Mouse (Mus musculus) CH12F3 (cell line): ENCODE results near the gene Kalrn.

ENCODE experiments used
- in situ Hi-C: fragments of 300-500 bp; cut with MboI; formaldehyde crosslinking; loops from 2 replicates; pipeline ENCODE4 v1.14.3; 2020; ENCODE audit warnings: low sequenced_read_pairs

Gene Kalrn

DNA sequence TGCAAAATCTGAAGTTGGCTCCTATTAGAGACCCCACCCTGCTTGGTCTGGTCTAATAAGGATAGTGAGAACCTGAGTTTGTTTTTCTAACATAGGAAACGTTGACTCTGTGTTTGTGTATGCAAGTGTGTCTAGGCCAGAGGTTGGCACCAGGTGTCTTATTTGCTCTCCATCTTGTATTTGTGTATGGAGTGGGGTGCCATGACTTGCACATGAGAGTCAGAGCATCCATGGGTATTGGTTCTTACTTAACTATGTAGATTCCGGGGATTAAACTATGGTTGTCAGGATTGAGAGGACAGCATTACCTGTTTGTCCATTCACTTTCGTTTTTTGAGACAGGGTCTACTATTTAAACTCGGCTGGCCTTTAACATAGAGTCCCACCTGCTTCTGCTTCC lies 620.3 kb downstream of the Kalrn start:
- in situ Hi-C loops = no loop called here

DNA sequence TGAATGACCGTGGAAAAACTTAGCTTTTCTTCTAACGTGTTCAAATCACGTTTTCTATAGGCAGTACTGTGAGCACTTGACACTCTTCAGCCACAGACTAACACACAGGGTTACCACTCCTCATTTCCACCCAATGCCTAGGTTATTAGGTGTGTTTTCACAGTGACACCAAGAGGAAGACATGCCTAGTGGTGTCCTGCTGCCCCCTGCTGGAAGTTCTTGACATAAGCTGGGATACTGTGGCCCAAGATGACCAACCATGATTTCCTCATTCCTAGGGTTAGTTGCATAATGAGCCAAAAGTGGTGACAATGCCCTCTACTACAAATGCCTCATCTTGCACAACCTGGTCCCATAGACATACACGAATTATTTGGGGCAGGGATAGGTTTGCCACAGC lies 622.5 kb downstream of the Kalrn start:
- in situ Hi-C loops = no loop called here

DNA sequence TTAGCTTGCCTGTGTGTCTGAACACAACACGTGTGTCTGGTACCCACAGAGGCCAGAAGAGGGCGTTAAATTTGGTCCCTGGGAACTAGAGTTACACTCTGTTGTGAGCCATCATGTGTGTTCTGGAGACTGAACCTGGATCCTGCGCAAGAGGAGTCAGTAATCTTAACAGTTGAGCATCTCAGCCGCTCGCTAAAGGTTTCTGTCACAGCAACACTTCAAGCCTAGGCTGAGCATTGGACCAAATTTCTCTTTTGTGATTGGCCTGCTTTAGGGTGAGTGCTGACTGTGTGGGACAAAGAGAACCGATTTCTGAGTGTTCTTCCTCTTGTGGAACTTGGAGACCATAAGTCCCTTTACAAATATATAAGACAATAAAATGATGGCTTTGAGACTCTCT lies 622.9 kb downstream of the Kalrn start:
- in situ Hi-C loops = no loop called here

DNA sequence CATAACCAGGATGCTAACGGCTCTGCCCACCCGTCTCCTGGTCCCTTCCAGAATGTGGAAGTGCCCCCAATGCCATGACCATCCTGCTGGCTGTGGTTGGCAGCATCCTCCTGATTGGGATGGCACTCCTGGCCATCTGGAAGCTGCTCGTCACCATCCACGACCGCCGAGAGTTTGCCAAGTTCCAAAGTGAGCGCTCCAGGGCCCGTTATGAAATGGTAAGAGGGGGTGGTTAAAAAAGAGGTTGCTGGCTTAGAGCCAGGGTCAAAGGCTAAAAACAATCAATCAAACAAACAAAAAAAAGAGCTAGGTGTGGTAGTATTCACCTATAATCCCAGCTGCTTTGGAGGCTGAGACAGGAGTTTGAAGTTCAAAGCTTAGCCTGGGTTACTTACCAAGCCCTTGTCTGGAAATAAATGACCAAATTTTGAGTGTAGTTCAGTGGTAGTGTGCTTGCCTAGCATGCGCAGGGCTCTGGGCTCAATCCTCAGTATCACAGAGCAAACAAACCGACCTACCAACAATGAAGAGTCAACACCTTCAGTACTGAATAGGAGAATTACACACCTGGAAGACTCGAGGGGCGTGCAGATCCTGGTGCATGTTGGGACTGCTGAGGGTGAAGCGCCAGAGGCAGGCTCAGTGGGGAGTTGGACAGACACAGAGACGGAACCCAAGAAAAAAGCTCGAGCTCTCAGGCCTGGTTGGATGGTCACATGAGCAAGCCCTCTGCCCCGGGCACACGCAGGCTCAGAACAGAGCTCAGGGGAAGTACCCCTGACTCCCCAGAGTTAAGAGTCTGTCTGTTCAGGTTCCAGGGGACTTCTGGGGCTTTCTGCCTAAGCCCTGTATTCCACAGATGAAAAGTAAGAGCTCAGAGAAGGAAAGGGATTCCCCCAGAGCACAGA lies 625.4 kb downstream of the Kalrn start:
- in situ Hi-C loops = no loop called here

DNA sequence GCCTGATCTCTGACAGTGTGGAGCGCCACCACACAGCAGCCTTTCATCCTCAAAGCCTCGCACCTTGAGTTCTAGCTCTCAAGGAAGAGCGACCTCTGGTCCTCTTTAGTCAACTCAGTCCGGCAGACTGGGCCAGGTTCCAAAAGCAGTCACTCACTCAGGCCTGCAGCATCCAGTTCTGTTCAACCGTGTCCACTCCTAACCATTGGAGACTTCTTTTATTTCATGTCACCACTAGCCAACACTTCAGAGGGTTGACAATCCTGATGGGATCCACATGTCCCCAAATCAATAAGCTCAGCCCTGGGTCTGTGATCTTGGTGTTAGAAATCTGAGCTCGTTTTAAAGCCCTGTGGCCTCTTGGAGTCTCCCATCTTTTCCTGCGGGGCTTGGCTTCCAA lies 627.3 kb downstream of the Kalrn start:
- in situ Hi-C loops = no loop called here

DNA sequence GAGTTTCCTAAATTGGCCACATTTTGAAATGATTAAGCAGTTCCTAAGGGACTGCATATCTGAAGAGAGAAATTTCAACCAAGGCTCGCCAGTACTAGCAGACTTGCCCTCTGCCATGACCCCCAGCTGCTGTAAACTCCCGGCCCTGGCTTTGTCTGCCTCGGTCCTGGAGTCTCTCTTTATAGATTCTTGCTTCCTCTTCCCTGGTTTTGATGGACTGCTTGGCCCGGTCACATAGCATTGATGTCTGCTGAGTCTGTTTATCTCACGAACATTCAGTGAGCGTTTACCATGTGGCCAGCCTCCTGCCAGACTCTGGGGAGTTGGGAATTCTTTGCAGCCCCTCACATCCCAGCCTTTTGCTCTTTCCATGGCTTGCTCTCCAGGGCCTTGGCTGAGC lies 628.6 kb downstream of the Kalrn start:
- in situ Hi-C loops = no loop called here

DNA sequence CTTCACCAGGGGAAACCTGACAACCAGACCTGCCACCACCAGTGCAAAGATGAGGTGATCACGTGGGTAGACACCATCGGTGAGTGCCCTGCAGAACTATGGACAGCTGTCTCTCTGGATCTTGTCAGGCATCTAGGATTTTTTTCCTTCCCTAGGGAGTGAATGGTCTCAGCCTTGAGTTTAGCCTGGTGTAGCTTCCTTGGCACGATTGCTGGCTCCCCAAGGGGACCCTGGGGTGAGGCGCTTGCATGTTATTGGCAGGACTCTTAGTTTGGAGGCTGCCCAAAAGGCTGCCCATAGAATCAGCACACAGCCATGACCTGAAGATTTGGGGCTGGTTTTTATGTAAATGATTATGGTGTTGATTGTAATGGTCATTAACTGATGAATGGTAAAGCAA lies 629.2 kb downstream of the Kalrn start:
- in situ Hi-C loops = no loop called here

DNA sequence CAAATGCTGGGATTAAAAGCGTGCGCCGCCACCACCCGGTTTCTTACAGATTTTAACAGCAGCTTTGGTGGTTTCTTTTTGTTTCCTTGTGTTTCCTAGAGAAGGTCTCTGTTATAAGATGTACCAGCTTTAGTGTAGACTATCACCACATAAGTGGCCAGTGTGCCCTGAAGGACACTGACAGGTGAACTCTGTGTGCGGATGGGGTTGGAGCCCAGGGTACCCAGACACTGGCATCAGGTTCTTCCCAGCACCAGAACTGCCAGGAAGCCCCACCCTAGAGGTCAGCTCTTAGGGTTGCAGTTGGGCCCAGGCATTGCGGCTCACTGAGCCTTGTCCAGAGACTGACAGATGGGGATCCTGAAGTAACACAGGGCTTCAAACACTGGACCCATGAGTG lies 629.9 kb downstream of the Kalrn start:
- in situ Hi-C loops = no loop called here

DNA sequence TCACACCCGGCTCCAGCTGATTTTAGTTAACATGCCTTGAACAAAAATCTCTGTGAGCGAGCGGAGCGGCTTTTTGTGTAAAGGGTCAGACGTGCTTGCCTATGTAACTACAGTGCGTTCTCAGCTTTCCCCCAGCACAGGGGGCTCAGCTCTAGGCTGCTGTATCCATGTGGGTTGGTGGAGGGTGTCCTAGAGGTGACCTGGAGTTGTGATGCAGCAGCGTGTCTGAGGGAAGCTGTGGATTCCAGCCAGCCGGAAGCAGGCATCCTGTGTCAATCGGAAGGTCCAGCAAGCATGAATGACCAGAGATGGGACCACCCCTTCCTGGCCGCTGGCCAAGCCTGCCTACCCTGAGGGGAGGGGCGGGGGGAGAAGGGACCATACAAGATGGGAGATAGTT lies 631.0 kb downstream of the Kalrn start:
- in situ Hi-C loops = no loop called here

DNA sequence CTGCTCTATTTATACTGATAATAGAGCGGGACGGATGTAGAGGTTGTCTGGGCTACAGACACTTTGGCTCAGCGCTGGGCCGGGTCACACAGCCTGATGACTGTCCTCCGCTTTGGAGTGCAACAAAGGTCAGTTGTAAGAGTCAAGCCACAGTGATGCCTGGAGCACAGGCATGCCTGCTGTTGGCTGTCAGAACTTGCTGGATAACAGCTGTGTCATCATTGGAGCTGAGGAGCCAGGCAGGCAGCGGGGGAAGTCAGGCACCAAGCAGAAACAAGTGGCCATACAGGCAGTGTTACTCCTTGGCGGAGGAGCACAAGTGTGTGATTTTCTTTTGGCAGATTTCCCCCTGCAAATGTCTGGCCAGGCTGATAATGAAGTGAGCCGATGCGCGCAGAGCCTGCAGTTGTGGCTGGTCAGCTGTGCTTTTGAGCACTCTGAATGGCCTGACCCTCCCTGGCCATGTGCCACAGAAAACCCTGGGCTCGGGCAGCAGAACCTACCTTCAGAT lies 632.0 kb downstream of the Kalrn start:
- in situ Hi-C loops = no loop called here

DNA sequence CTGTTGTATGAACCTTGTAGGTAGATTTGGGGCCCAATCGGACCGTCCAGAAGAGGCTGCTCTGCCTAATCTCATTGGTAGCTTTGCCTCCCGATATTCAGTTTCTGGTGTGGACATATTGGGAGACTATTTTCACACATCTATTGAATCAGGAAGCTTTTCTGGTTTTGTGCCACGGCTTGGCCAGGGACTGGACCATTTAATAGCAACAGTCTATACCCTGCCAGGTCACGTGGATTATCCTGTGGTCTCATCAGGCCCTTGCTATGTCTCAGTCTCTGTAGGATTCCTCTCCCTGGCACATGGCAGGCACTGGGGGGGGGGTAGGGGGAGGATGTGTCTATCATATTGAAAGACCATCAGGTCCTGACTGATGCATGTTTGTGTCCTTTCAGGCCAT lies 633.2 kb downstream of the Kalrn start:
- in situ Hi-C loops = no loop called here

DNA sequence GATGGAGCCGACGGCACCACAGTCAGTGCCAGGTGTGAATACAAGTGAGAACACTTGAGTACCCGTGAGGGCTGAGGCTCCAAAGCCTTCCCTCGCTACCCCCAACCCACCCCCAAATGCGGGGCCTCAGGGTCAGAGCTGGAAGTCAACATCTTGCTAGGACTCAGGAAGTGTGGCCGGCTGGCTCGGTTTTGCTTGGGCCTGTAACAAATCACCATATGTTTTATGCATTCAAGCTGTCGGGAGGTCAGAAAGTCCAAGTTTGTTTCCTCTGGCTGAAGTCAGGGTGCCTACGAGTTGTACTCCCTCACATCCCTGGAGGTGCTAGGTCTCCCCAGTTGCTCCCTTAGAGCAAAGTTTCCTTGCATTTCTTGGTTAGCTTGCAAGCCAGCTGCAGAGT lies 633.7 kb downstream of the Kalrn start:
- in situ Hi-C loops = no loop called here

DNA sequence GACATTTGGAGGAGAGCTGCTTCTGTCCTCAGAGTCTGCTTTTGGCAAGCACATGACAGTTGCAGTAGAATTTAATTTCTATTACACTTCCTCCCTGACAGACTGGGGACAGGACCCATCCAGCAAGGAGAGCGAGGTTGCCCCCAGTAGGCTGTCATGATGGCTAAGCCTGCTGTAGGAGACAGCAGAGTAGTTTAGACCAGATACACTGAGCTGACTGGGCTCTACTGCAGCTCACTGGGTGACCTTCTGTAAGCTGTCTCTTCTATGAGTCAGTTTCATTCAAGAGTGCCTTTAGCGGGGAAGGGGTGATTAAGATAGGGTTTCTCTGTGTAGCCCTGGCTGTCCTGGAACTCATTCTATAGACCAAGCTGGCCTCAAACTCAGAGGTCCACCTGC lies 634.2 kb downstream of the Kalrn start:
- in situ Hi-C loops = no loop called here

DNA sequence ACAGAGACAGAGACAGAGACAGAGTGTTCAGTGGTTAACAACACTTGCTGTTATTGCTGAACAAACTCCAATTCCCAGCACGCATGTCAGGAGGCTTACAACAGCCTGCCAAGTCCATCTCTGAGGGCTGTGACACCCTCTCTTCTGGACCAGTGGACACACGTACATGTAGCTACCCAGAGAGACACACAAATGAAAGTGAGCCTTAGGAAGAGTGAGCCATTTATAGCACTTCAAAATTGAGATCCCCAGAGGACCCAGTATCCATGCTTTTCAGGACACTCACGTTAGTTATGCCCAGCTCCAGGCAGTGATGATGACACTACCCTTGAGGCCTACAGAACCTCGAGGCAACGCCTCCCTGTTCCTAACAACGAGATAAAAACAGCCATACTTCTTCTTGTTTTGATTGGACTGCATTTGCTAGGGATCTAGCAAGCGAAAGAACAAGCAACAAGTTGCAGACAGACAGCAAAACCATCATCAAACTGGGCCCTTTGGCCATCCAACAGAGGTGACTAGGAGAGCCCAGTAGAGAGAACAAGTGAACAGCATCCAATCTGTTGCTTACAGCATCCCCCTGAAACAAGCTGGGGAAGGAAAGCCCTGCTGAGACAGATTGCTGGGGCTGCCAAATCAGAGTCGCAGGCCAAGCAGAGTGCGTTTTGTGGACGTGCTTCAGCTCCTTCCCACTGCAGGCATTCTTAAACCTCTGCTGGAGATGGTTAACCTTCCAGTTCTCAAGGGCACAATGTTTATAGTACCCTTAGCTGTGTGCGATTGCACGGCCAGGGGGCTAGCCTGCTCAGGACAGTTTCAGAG lies 634.8 kb downstream of the Kalrn start:
- in situ Hi-C loops = no loop called here

DNA sequence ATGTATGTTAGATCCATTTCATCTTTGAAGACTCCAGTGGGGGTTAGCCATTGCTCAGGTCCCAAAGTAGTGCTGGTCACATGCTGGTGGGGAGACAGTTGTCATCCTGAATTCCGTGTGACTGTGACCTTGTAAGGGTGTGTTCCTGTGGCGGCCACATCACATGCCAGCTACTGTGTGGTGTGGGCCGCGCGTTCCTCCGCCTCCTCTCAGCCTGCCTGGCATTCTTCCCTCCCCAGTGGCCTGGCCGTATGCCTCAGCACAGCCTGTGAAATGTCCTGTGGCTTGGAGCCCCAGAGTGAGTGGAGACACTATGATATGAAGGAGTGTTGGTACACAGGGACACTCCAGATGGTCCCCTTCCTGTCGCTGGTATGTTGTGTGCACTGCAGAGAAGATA lies 635.8 kb downstream of the Kalrn start:
- in situ Hi-C loops = no loop called here

DNA sequence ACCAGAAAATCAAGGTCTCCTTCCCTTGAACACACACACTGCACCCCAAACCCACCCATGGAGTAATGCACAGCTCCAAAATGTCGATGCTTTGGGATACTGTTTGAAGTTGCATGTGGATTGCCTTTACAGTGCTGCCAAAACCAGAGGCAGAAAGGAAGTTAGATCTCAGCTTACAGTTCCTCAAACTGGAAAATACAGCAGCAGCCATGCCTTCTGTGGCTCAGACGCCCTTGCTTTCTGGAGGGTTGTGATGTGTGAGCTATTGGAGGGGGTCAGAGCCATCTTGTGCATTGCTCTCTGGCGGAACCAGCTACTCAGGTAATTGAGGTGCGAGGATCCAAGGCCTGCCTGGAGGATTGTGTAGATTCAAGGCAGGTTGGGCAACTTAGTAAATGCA lies 636.4 kb downstream of the Kalrn start:
- in situ Hi-C loops = no loop called here

DNA sequence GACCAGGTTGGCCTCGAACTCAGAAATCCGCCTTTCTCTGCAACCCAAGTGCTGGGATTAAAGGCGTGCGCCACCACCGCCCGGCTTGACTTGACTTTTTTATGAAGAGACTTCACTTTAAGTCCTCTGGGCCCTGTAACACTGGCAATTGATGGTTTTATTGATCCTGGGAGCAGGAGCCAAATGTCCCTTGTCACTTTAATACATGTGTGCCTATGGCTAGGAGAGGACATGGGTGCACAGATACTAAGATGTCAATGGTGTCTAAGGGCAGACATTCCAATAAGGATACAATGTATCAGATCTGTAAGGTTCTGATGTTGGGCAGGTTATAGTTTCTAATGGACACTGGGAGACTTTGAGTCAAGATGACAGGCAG lies 637.9 kb downstream of the Kalrn start:
- in situ Hi-C loops = no loop called here

DNA sequence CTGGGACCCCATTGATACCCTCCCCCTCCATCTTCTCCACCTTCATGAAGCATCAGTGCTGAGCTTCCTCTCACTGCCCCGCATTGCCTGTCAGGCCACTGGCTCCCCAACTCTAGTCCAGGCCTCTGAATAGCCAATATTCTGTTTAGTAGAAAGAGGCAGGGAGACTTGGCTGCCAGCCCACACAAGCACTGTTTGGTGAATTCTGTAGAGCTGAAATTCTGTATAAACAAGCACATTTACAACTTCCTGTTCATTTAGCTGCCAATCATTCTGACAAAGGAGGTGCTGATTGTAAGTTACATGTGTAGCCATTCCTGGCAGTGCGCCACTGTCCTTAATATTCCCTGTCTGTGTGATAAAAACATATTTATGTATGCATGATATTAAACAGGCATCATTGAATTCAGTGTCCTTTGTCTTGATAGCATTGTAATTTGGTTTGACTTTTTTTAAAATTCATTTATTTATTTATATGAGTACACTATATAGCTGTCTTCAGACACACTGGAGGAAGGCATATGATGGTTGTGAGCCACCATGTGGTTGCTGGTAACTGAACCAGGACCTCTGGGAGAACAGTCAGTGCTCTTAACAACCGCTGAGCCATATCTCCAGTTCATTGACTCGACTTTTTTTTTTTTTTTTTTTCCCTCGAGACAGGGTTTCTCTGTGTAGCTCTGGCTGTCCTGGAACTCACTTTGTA lies 638.5 kb downstream of the Kalrn start:
- in situ Hi-C loops = no loop called here

DNA sequence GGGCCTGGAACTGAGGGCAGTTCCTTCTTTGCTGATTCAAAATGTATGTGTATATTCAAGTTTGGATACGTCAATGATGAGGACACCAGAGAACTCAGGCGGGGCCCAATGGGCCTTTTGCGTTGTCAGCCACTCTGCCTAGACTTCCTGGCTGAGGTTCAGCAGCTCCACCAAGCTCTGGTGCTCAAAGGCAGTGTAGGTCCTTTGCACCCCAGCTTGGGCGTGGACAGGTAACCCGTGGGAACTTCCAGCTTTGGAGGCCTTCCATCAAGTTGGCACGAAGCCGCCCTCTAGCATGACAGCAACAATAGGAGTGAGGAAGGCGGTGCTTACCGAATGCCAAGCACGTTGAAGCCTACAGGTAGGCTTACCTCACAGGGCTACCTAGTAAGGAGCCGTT lies 639.9 kb downstream of the Kalrn start:
- in situ Hi-C loops = no loop called here

DNA sequence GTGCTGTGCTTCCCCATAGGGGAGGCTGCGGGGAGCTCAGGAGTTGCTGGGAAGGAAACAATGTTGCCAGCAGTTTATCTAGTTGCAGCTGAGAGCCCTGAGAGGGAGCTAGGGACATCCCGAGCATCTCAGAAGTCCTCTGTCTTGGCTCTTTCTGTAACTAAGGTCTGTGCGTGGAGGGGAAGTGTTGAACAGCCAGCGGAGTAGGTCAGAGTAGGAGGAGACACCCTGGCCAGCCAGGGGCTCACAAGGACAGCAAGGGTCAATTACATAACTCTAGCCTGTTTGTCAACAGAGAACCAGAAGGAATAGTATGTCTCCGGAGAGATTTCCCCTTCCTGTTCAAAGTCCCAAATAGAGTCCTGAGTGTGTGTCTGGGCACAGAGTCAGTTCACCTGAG lies 641.2 kb downstream of the Kalrn start:
- in situ Hi-C loops = no loop called here

DNA sequence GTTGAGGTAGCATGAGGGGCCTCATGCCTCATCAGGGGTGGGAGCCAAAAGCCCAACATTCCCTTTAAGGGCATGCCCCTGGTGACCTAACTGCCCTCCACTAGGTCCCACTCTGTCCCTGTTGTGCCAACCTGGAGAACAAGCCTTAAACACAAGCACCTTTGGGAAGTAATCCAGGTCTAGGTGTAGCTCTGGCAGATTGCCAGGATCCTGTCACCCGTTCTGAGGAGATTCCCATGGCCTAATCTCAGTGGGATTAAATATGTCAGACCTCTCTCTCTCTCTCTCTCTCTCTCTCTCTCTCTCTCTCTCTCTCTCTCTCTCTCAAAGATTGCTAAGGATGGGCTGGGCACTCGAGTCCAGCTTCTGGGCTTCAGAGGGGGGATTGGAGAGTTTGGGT lies 641.6 kb downstream of the Kalrn start:
- in situ Hi-C loops = no loop called here
